Mouse (Mus musculus): ENCODE results near the gene Mical3. TPM values are rescaled to one million over a fixed set of nuclear protein-coding genes. Genes with fewer than 3 reads are reported as not detected.

Mical3 gene
- polyA plus RNA-seq, 1 experiment from 2014 or later: 12.9 TPM

Other genes with a start within 250 kb of the Mical3 start
- gene Bid, start 214.1 kb downstream of the Mical3 start, polyA plus RNA-seq (2014; fragmentation: Nextera tagmentation; extraction: Ambion mirVana): 25.1 and 26.5 TPM in 2 replicates
- 10.5 and 11.5 TPM in 2 replicates for gene Pex26, start 52.7 kb upstream of the Mical3 start, polyA plus RNA-seq (2014; fragmentation: Nextera tagmentation; extraction: Ambion mirVana)
- 0.38 and 0.46 TPM in 2 replicates for gene Tuba8, start 79.7 kb upstream of the Mical3 start, polyA plus RNA-seq (2014; fragmentation: Nextera tagmentation; extraction: Ambion mirVana)
- gene Usp18, start 114.9 kb upstream of the Mical3 start, polyA plus RNA-seq (2014; fragmentation: Nextera tagmentation; extraction: Ambion mirVana): 2.1 and 2.8 TPM in 2 replicates
- gene Slc6a13, start 169.2 kb upstream of the Mical3 start, polyA plus RNA-seq (2014; fragmentation: Nextera tagmentation; extraction: Ambion mirVana): 0.78 and 0.99 TPM in 2 replicates
- gene Slc6a12, start 212.1 kb upstream of the Mical3 start, polyA plus RNA-seq (2014; fragmentation: Nextera tagmentation; extraction: Ambion mirVana): not detected in 2 replicates